Comparison of ENCODE assay signal across 13 mouse cellular contexts in the genomic region with DNA sequence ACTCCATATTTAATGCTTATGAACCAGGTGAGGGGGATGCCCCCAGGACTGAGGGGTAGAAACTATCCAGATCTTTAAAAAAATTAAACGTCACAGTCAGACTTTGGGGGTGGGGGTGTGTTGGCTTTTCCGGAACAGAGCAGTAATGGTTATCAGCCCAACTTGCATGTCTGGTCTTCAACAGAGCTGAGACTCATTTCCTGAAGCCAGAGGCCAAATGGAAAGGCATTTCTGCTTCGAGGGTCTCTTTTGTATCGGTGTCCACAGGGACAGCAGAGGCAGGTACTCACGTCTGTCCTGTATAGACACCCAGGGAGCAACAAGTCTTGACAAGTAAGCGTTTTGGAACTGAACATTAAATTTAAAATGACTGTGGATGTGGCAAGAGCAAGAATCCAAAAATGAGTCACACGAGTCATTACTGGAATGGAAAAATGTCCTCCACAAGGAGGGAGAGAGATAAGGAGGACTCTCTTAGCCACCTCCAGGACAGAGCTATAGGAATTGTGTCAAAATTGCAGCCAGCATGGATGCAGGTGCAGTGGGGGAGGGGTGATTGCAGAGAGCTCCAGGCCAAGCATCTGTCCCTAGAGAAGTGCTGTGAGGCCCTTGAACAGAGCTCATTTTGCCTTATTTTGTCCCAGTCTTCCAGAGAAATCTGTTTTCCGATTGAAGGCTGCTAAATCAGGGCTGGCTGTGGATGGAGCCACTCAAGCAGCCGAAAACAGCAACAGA. TPM values are rescaled to one million over a fixed set of nuclear protein-coding genes. Genes with fewer than 3 reads are reported as not detected.
DNase-seq lines count a peak whose midpoint lies in the region; ATAC-seq and TF ChIP-seq lines count a peak whose summit lies in the region.
"Had no signal": no experiment of that assay in that cellular context is flagged by ENCODE, and none has a peak within 500 bp of the region (broad histone marks: within the 10 kb centered on the region; RNA-seq: fewer than 3 reads in every experiment).

No protein-coding gene starts in this region.

- peak; percentile 46; the same call in 1 of the 2 replicates for ATAC-seq in forebrain, embryonic 13.5 days
- no peak for ATAC-seq in forebrain, embryonic 11.5 days (replicated peaks; ENCODE audit: low FRiP score)
- ATAC-seq in lung, embryonic 14.5 days (ENCODE audit: insufficient read depth): no peak
- peak; percentile 17 for ATAC-seq in activated CD4-positive, CD25-positive, alpha-beta regulatory T cell, adult 4 months

- 54% methylated on average over 9 of the region's 9 CpGs for WGBS in forebrain, embryonic 13.5 days
- WGBS in forebrain, embryonic 11.5 days: 52% methylated on average over 9 of the region's 9 CpGs
- 32% methylated on average over 9 of the region's 9 CpGs for WGBS in lung, embryonic 14.5 days
- 40% methylated on average over 9 of the region's 9 CpGs for WGBS in cerebellum, adult 2 months

- H3K36me3 ChIP-seq in forebrain, embryonic 13.5 days (ENCODE audit: poor library complexity, severe bottlenecking): no peaks in the 10 kb centered on the region
- H3K36me3 ChIP-seq in forebrain, embryonic 11.5 days (ENCODE audit: control insufficient read depth, insufficient read depth, low read length): no peaks in the 10 kb centered on the region
- no peaks in the 10 kb centered on the region for H3K36me3 ChIP-seq in lung, embryonic 14.5 days (ENCODE audit: insufficient read depth)
- H3K36me3 ChIP-seq: neural tube, embryonic 15.5 days had no signal

- H3K9ac ChIP-seq in forebrain, embryonic 13.5 days: no peak overlapping the region
- no peak overlapping the region for H3K9ac ChIP-seq in forebrain, embryonic 11.5 days (ENCODE audit: low read length)
- no peak overlapping the region for H3K9ac ChIP-seq in lung, embryonic 14.5 days
- H3K9ac ChIP-seq: neural tube, embryonic 15.5 days had no signal

- peaks cover 15% of the 10 kb centered on the region; the same call in 1 of the 2 replicates for H3K4me1 ChIP-seq in forebrain, embryonic 13.5 days
- H3K4me1 ChIP-seq in forebrain, embryonic 11.5 days (replicated peaks; ENCODE audit: control insufficient read depth, insufficient read depth, low read length): peaks cover 7% of the 10 kb centered on the region; the same call in 1 of the 2 replicates
- H3K4me1 ChIP-seq in lung, embryonic 14.5 days (ENCODE audit: insufficient read depth): peaks cover 22% of the 10 kb centered on the region; the same call in 1 of the 2 replicates
- no peaks in the 10 kb centered on the region for H3K4me1 ChIP-seq in cerebellum, adult 2 months (ENCODE audit: control insufficient read depth, insufficient read depth, low read length)

- no peak overlapping the region for H3K27ac ChIP-seq in forebrain, embryonic 13.5 days
- no peak overlapping the region for H3K27ac ChIP-seq in forebrain, embryonic 11.5 days (ENCODE audit: low read depth, low read length)
- no peak overlapping the region for H3K27ac ChIP-seq in lung, embryonic 14.5 days (ENCODE audit: low read depth)
- H3K27ac ChIP-seq in cerebellum, adult 2 months (ENCODE audit: insufficient read depth, low read length): no peak overlapping the region
- H3K27ac ChIP-seq: kidney, postnatal 0 days; macrophage; neural tube, embryonic 15.5 days had no signal

- no peak overlapping the region for H3K4me2 ChIP-seq in forebrain, embryonic 13.5 days
- no peak overlapping the region for H3K4me2 ChIP-seq in forebrain, embryonic 11.5 days (ENCODE audit: low read depth, low read length, severe bottlenecking)
- H3K4me2 ChIP-seq in lung, embryonic 14.5 days: no peak overlapping the region
- H3K4me2 ChIP-seq: neural tube, embryonic 15.5 days had no signal

- TF ChIP-seq POLR2A in cerebellum, adult 2 months (IDR thresholded peaks at IDR 0.05; ENCODE audit: borderline replicate concordance, insufficient read depth, low read length): no peak

- no peaks in the 10 kb centered on the region for H3K9me3 ChIP-seq in forebrain, embryonic 13.5 days (replicated peaks)
- no peaks in the 10 kb centered on the region for H3K9me3 ChIP-seq in forebrain, embryonic 11.5 days (ENCODE audit: control insufficient read depth, low read length)
- H3K9me3 ChIP-seq in lung, embryonic 14.5 days (ENCODE audit: low read depth, low read length): no peaks in the 10 kb centered on the region
- H3K9me3 ChIP-seq: neural tube, embryonic 15.5 days had no signal

- H3K4me3 ChIP-seq in forebrain, embryonic 13.5 days: no peak overlapping the region
- H3K4me3 ChIP-seq in forebrain, embryonic 11.5 days (ENCODE audit: low read depth, low read length): no peak overlapping the region
- H3K4me3 ChIP-seq in lung, embryonic 14.5 days (ENCODE audit: low read depth, low read length): no peak overlapping the region
- no peak overlapping the region for H3K4me3 ChIP-seq in cerebellum, adult 2 months (replicated peaks; ENCODE audit: insufficient read depth, low read depth, low read length)
- H3K4me3 ChIP-seq: neural tube, embryonic 15.5 days had no signal

- DNase-seq in forebrain, embryonic 11.5 days (ENCODE audit: low spot score): no peak
- DNase-seq in lung, embryonic 14.5 days: peak; percentile 26
- no peak for DNase-seq in lung, adult 18-20 months
- peak; percentile 81 for DNase-seq in induced T-regulatory cell, adult 2 months (ENCODE audit: low read depth)
- no peak for DNase-seq in frontal cortex, postnatal 25 days (ENCODE audit: low spot score in 2 of 2)
- no peak for DNase-seq in cerebellum, adult 2 months

- TF ChIP-seq CTCF in lung, embryonic 14.5 days (IDR thresholded peaks at IDR 0.05; ENCODE audit: low read depth): no peak
- TF ChIP-seq CTCF in cerebellum, adult 2 months (IDR thresholded peaks at IDR 0.05; ENCODE audit: borderline replicate concordance, insufficient read depth, low read depth, low read length): no peak

- H3K27me3 ChIP-seq in forebrain, embryonic 13.5 days: no peaks in the 10 kb centered on the region
- H3K27me3 ChIP-seq in forebrain, embryonic 11.5 days (ENCODE audit: control insufficient read depth, insufficient read depth, low read length): no peaks in the 10 kb centered on the region
- no peaks in the 10 kb centered on the region for H3K27me3 ChIP-seq in lung, embryonic 14.5 days (ENCODE audit: insufficient read depth, low read length)
- H3K27me3 ChIP-seq in cerebellum, adult 2 months (ENCODE audit: control insufficient read depth, insufficient read depth, low read length): no peaks in the 10 kb centered on the region
- H3K27me3 ChIP-seq: CH12.LX had no signal

RNA-seq across cellular contexts. Expression of a gene that starts 1.2 kb away (rescaled TPM):
- not detected in 2 replicates for polyA plus RNA-seq in forebrain, embryonic 13.5 days (2015; fragmentation: Nextera tagmentation; extraction: Ambion mirVana)
- polyA plus RNA-seq in forebrain, embryonic 11.5 days (2014; fragmentation: Nextera tagmentation; extraction: Ambion mirVana): not detected in 2 replicates
- polyA plus RNA-seq in lung, embryonic 14.5 days (2014; fragmentation: Nextera tagmentation; extraction: Ambion mirVana): 0.34 and 0.47 TPM in 2 replicates
- polyA plus RNA-seq in activated CD4-positive, CD25-positive, alpha-beta regulatory T cell, adult 4 months (2017; shearing (Covaris generic)): 1,000 to 10,000 TPM in 1 of 2 experiments, 100 to 1,000 TPM in 1; 971 to 1,075 TPM
- polyA plus RNA-seq in cerebellum, adult 2 months (2012; rRNA removed): not detected in 2 replicates
- polyA plus RNA-seq: limb, embryonic 11.5 days; macrophage; neural tube, embryonic 15.5 days had no signal

RNA-seq across cellular contexts. Expression of a gene that starts 44.9 kb away (rescaled TPM):
- polyA plus RNA-seq in forebrain, embryonic 13.5 days (2015; fragmentation: Nextera tagmentation; extraction: Ambion mirVana): 0.45 and 0.49 TPM in 2 replicates
- polyA plus RNA-seq in forebrain, embryonic 11.5 days (2014; fragmentation: Nextera tagmentation; extraction: Ambion mirVana): 0.20 and 0.47 TPM in 2 replicates
- 0.13 and 0.24 TPM in 2 replicates for polyA plus RNA-seq in lung, embryonic 14.5 days (2014; fragmentation: Nextera tagmentation; extraction: Ambion mirVana)
- polyA plus RNA-seq in activated CD4-positive, CD25-positive, alpha-beta regulatory T cell, adult 4 months (2017; shearing (Covaris generic)): 10 to 100 TPM; 88.3 to 94.9 TPM
- 2.5 and 2.8 TPM in 2 replicates for polyA plus RNA-seq in cerebellum, adult 2 months (2012; rRNA removed)

Comparison
In these comparisons a context has a peak if more than half of its experiments do, and no peak if none do; other contexts are left out.
1. ATAC-seq: peak in forebrain, embryonic 13.5 days (single experiment) and activated CD4-positive, CD25-positive, alpha-beta regulatory T cell, adult 4 months (single experiment); none in forebrain, embryonic 11.5 days (single experiment) and lung, embryonic 14.5 days (single experiment).
2. DNase-seq: peak in lung, embryonic 14.5 days (single experiment) and induced T-regulatory cell, adult 2 months (single experiment); none in forebrain, embryonic 11.5 days (single experiment), lung, adult 18-20 months (0 of 2), frontal cortex, postnatal 25 days (0 of 2) and cerebellum, adult 2 months (0 of 2).
3. RNA of a gene that starts 1.2 kb away (polyA plus RNA-seq): 971 to 1,075 TPM in activated CD4-positive, CD25-positive, alpha-beta regulatory T cell, adult 4 months; 0.34 to 0.47 TPM in lung, embryonic 14.5 days, not detected in cerebellum, adult 2 months, not detected in forebrain, embryonic 13.5 days and not detected in forebrain, embryonic 11.5 days; every median in the first group is over 100 times any median in the second.
4. RNA of a gene that starts 44.9 kb away (polyA plus RNA-seq): 88.3 to 94.9 TPM in activated CD4-positive, CD25-positive, alpha-beta regulatory T cell, adult 4 months; 2.5 to 2.8 TPM in cerebellum, adult 2 months, 0.45 to 0.49 TPM in forebrain, embryonic 13.5 days, 0.20 to 0.47 TPM in forebrain, embryonic 11.5 days and 0.13 to 0.24 TPM in lung, embryonic 14.5 days; every median in the first group is over 10 times any median in the second.